Mouse (Mus musculus) cerebral cortex, adult 2 months (tissue): ENCODE results near the gene Dnmbp.

ENCODE experiments used
- WGBS: fragments of 180-500 bp; shearing (Covaris S2); methylation state at CpG from one replicate; pipeline ENCODE4 v1.1.7; 2018; 5-methylcytosine and 5-hydroxymethylcytosine counted together

The Dnmbp gene

GRCm38 (mm10) chr19:43878111-43879092 lies 61.6 kb downstream of the Dnmbp start:
- WGBS, result 13% methylated on average over 17 of the region's 17 CpGs

DNA sequence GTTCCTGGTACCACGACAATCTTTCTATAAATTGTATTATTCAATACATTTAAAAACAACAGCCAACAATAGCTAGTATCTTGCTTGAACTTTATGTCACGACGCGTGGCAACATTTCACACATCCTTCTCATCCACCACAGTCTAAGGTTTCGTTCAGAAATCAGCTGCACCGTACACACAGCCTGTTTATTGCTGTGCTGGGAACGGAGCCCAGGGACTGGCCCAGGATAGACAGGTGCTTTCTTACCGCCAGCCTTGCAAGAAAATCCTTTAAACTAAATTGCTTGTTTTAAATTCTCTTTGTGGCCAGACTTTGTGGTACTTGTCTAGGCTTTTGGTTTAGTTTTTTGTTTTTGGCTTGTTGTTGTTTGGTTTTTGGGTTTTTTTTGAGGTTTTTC lies 62.6 kb downstream of the Dnmbp start:
- 78% methylated on average over 8 of the region's 8 CpGs for WGBS

GRCm38 (mm10) chr19:43875996-43876395 lies 64.0 kb downstream of the Dnmbp start:
- 51% methylated on average over 2 of the region's 2 CpGs for WGBS

GRCm38 (mm10) chr19:43874351-43874750 lies 65.6 kb downstream of the Dnmbp start:
- WGBS, result 92% methylated on average over 11 of the region's 11 CpGs

GRCm38 (mm10) chr19:43870418-43870817 lies 69.6 kb downstream of the Dnmbp start:
- 94% methylated on average over 4 of the region's 4 CpGs for WGBS

DNA sequence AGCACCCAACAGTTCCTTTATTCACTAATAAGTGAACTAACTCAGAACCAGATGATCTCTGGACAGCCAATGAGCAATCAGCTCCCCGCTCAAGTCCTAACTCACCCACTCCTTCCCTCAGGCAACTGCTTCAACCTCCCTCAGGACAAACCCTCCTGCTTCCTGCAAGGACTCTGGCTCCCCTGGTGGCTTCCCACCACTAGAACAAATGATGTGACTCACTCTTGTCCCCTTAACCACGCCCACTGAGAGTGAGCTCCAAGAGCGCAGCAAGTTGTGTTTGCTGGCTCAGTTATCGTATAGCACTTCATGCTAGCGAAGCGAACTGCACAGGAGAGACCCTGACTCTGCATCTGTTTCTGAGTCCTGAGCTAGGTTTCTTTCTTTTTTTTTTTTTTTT lies 82.6 kb downstream of the Dnmbp start:
- WGBS, result 72% methylated on average over 6 of the region's 6 CpGs

DNA sequence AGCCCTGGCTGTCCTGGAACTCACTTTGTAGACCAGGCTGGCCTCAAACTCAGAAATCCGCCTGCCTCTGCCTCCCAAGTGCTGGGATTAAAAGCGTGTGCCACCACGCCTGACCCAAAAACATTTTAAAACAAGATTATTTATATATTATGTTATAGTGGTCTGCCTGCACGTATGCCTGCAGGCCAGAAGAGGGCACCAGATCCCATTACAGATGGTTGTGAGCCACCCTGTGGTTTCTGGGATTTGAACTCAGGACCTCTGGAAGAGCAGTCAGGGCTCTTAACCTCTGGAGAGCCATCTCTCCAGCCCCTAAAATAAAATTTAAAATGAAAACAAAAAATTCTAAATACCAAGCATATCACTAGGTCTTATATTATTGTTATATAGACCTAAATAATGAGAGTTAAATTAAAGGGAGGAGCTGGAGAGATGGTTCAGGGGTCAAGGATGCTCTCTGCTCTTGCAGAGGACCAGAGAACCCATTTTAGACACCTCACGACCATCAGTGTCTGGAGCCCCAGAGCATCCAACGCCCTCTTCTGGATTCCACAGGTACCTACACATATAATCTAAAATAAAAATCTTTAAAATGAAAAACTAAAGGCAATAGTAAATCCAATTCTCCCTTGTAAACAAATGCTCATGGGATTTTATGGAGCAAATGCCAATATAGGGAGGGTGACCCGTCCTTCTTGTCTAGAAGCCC lies 87.0 kb downstream of the Dnmbp start:
- 75% methylated on average over 7 of the region's 7 CpGs for WGBS

GRCm38 (mm10) chr19:43851996-43852630 lies 87.9 kb downstream of the Dnmbp start:
- WGBS, result 71% methylated on average over 21 of the region's 21 CpGs

GRCm38 (mm10) chr19:43850026-43850425 lies 90.0 kb downstream of the Dnmbp start:
- 90% methylated on average over 11 of the region's 11 CpGs for WGBS

GRCm38 (mm10) chr19:43847966-43848365 lies 92.0 kb downstream of the Dnmbp start:
- WGBS, result 96% methylated on average over 15 of the region's 15 CpGs

DNA sequence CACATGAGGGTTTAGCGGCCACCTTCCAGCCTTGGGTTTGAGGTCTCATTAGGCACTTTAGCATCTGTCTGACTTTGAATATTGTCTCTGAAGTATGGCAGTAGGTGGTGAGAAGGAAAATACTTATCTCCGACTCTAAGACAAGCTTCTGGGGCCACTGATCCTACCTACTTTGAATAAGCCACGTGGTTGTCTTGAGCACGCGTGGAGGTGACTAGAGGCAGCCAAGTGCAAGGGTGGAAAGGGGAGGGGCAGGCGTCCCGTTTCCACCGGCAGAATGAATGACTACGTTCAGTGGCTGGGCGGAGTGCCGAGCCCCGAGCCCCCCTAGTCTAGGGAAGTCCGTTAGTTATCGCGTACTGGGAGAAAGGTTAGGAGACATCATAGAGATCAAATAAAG lies 92.9 kb downstream of the Dnmbp start:
- 90% methylated on average over 15 of the region's 15 CpGs for WGBS

DNA sequence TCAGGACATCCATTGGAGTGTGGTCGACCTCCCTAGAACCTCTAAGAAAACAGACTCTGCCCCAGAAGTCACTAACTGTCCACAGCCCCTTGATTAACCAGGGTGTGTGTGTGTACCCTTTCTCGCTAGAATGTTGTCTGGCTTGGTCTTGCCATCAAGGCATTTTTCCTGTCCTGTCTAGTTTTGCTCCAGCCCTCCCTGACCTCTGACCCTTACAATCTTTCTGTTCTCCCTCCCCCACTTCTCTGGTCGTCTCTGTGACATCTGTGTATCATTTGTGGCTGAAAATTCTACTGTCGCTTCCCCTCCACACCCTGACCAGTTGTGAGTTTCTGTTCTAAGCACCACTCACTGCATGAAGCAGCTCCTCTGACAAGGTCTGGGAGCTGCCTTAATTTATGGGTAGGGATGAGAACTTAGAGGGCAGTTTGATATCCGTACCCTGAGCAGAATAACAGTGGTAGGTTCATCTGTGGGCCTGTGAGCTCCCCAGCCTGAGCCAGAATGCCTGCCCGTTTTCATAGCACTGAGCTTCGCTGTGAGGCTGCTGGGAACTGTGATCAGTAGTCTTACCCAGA lies 94.6 kb downstream of the Dnmbp start:
- 69% methylated on average over 7 of the region's 7 CpGs for WGBS

- 89% methylated on average over 9 of the region's 9 CpGs for WGBS
Observed at GRCm38 (mm10) chr19:43843184-43843583, 96.8 kb downstream of the Dnmbp start.

DNA sequence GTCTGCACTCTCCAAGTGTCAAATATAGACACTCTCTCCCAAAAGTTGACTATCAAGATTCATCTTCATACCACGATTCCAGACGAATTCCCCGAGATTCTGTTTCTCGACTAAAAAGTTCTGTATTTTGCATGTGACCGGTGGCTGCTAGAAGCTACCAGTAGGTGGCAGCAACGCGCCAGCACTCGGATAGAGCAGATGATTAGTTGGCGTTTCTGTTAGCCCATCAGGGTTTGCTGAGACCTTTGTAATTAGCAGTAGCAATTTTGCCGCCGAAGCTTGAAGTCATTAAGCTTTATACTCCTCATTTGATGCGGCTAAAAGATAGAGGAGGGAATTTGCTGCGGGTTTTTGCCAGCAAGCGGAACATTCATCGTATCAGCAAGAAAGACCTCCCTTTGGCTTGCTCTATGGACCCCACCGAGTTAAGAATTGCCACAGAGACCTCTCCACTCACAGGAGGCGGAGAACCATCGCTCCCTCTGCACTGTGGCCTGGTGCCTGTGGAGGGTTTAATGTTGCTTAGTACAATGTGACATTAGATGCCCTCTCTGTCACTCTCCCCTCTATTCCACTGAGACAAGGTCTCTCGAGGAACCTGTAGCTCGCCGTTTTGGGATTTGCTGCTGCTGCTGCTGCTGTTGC lies 107.4 kb downstream of the Dnmbp start:
- WGBS, result 24% methylated on average over 21 of the region's 21 CpGs

DNA sequence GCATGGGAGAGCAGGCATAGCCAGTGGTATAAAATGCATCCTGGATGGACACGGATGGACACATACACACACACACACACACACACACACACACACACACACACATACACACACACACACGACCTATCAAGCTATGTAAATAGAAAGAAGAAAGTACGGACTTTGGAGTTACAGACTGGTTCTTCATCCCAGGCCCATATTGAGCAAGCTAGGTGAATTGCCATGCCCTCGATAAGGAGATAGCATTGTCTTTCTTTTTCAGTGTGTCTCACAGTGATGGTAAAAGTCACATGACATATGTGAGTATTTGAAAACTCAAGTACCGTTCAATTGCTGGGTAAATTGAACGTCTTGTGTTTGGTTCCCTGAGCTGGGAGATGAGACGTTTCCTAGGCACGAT lies 113.1 kb downstream of the Dnmbp start:
- 87% methylated on average over 8 of the region's 8 CpGs for WGBS

DNA sequence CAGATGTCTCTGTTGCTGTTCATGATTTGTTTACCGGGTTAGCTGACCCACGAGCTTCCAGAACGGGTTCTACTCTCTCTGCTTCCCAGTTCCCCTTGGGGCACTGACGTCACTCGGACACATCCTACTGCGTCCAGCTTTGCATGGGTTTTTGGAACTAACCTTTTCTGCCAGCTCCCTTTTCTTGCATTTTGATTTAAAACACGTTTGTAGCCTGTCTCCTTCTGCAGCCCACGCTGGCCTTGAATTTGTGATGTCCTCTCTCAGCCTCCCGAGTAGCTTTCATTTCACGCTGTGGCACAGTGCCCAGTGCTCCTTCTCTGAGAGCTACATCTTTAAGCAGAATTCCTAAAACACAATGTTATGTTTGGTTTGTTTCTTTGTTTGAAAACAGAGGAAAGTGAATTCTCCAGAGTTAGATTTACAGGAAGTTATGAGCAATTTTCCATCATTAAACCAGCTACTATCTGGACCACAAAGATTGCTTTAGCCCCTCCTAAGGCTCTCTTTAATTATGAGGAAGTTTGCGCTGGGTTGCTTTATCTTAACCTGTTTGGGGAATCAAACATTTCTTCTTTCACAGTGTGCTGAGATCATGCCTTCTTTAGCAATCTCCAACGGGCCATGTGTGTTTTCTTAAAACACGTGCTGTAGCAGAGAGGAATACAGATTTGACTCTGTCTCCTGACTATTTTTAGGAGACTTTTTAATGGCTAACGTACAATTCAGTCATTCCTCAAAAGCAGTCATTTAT lies 124.2 kb downstream of the Dnmbp start:
- 35% methylated on average over 14 of the region's 14 CpGs for WGBS

GRCm38 (mm10) chr19:43813315-43813714 lies 126.7 kb downstream of the Dnmbp start:
- 92% methylated on average over 10 of the region's 10 CpGs for WGBS

DNA sequence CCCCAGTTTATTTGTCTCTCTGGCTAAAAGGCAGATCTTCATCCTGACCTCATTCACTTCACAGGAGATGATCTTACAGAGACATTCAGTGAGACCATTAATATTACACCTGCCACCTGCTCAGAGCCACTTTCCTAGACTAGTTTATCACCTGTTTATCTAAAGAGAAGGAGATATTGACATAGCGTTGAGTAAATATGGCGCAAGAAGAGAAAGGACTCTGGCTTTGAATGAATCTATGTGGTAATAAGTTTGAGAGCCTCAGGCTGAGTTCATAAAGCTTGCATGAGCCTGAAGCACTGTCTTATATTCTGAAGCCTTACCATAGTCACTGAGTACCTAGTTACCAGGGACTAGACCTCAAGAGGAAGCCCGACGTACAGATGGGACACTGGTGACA lies 128.6 kb downstream of the Dnmbp start:
- WGBS, result 96% methylated on average over 4 of the region's 4 CpGs

DNA sequence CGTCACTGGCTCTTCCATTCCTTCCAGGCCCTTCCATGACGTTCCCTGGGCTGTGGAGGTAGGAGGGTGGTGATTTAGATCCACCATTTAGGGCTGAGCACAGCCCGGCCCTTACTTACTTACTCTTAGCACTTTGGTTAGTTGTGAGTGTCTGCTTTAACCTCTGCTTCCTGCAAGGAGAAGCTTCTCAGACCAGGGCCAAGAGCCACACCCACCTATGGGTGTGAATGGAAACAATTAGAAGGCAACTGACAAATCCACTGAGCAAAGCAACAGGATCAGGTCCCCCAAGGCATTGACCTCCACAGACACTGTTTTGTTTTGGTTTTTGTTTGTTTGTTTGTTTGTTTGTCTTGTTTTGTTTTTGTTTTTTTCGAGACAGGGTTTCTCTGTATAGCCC lies 130.7 kb downstream of the Dnmbp start:
- 65% methylated on average over 4 of the region's 4 CpGs for WGBS

DNA sequence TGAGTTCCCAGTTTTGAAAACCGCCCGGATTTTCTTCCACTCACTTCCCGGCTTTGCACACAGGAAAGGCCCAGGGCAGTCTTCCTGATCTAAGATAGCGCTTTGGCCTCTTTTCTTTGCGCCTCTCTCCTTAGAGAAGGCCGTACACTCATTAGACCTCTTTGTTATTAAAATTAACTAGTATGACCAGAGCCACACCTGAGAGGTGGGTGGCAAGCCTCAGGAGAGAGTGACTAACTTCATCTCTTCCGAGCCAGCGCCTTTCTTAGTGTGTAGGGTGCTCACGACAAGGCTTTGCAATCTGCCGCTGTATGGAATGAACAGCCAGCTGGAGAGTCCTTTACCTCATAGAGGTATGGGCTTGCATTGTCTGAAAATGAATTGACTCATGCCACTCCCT lies 136.1 kb downstream of the Dnmbp start:
- WGBS, result 82% methylated on average over 10 of the region's 10 CpGs
